ENCODE assay signal across 16 mouse cellular contexts in the genomic region with DNA sequence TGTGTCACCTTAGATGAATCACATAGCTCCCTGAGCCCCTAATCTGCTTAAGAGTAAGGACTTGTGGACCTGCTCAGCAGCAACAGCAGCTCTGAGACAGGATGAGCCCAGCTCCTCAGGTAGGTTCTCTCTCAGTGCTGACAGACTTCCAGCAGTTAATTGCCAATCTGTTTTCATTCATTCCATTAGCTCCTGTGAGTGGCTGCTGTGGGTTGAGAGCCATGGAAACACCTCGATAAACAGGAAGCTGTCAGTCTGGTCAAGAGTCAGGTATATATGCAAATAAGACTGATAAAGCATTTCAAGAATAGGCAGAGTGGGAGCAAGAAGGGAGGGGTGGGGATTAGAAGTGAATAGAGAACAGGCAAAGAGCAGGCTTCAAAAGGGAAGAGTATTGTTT.
A peak's percentile ranks its signal among the peaks of the same experiment; 100 is the strongest.
DNase-seq lines count a peak whose midpoint lies in the region; ATAC-seq and TF ChIP-seq lines count a peak whose summit lies in the region.
"Had no signal": no experiment of that assay in that cellular context is flagged by ENCODE, and none has a peak within 500 bp of the region (broad histone marks: within the 10 kb centered on the region; RNA-seq: fewer than 3 reads in every experiment).

No protein-coding gene starts in this region.

- peaks cover 11% of the 10 kb centered on the region for H3K4me1 ChIP-seq in lung, embryonic 16.5 days (replicated peaks; ENCODE audit: control insufficient read depth, insufficient read depth, low read length)
- peaks cover 6% of the 10 kb centered on the region; the same call in 1 of the 2 replicates for H3K4me1 ChIP-seq in lung, adult 2 months (ENCODE audit: control insufficient read depth, insufficient read depth, low read length)
- peaks cover 12% of the 10 kb centered on the region for H3K4me1 ChIP-seq in brown adipose tissue, adult 24 weeks (ENCODE audit: control insufficient read depth, insufficient read depth, insufficient read length, low read length)
- H3K4me1 ChIP-seq in small intestine, adult 2 months (ENCODE audit: control insufficient read depth, insufficient read depth, insufficient read length, low read length), result peaks cover 9% of the 10 kb centered on the region; the same call in 1 of the 2 replicates
- H3K4me1 ChIP-seq: forebrain, embryonic 13.5 days; hindbrain, embryonic 15.5 days had no signal

- no peaks in the 10 kb centered on the region for H3K27me3 ChIP-seq in lung, embryonic 16.5 days (ENCODE audit: control insufficient read depth, insufficient read depth, low read depth, low read length)
- H3K27me3 ChIP-seq in small intestine, adult 2 months (ENCODE audit: control insufficient read depth, insufficient read depth, low read length), result no peaks in the 10 kb centered on the region
- H3K27me3 ChIP-seq: forebrain, embryonic 13.5 days; heart, embryonic 12.5 days; hindbrain, embryonic 15.5 days had no signal

- H3K9me3 ChIP-seq in lung, embryonic 16.5 days (ENCODE audit: control insufficient read depth, low read length), result no peaks in the 10 kb centered on the region
- H3K9me3 ChIP-seq: forebrain, embryonic 13.5 days; heart, embryonic 12.5 days; hindbrain, embryonic 15.5 days had no signal

- H3K36me3 ChIP-seq in lung, embryonic 16.5 days (ENCODE audit: control insufficient read depth, insufficient read depth, low read length), result no peaks in the 10 kb centered on the region
- no peaks in the 10 kb centered on the region for H3K36me3 ChIP-seq in small intestine, adult 2 months (ENCODE audit: control insufficient read depth, insufficient read depth, low read length)
- H3K36me3 ChIP-seq: heart, embryonic 12.5 days; hindbrain, embryonic 15.5 days had no signal

- no peak for ATAC-seq in lung, embryonic 16.5 days (ENCODE audit: low read depth)
- ATAC-seq: forebrain, embryonic 13.5 days; liver, postnatal 0 days had no signal

- TF ChIP-seq POLR2A in lung, adult 2 months (IDR thresholded peaks at IDR 0.05; ENCODE audit: borderline replicate concordance, extremely low read depth, low read depth, low read length), result no peak
- TF ChIP-seq POLR2A in small intestine, adult 2 months (IDR thresholded peaks at IDR 0.05; ENCODE audit: low read depth, low read length), result no peak

- no peak for TF ChIP-seq CTCF in lung, adult 2 months (IDR thresholded peaks at IDR 0.05; ENCODE audit: insufficient read depth, low read length)
- no peak for TF ChIP-seq CTCF in small intestine, adult 2 months (IDR thresholded peaks at IDR 0.05; ENCODE audit: extremely low read depth, insufficient read length, insufficient replicate concordance, low read depth, low read length)

- 41% methylated on average over 1 of the region's 1 CpGs for WGBS in lung, embryonic 16.5 days
- 25% methylated on average over 1 of the region's 1 CpGs for WGBS in lung, adult 2 months
- 14% methylated on average over 1 of the region's 1 CpGs for WGBS in small intestine, adult 2 months

- peak; percentile 25 to 38 for DNase-seq in cerebellum, adult 18-20 months
- DNase-seq in cerebellum, postnatal 14 days, result no peak
- DNase-seq in lung, adult 2 months, result no peak
- DNase-seq in layer of hippocampus, postnatal 36 days, result no peak
- no peak for DNase-seq in urinary bladder, postnatal 14 days (ENCODE audit: low spot score)
- DNase-seq: gastrocnemius, postnatal 25 days; kidney, adult 18-20 months; kidney, postnatal 10 days; liver, postnatal 0 days; right cerebral cortex, postnatal 4 days had no signal

- no peak overlapping the region for H3K9ac ChIP-seq in lung, embryonic 16.5 days (ENCODE audit: low read length)
- H3K9ac ChIP-seq: forebrain, embryonic 13.5 days; heart, embryonic 12.5 days; hindbrain, embryonic 15.5 days; liver, postnatal 0 days had no signal

- peak overlapping the region; percentile 62 for H3K27ac ChIP-seq in lung, embryonic 16.5 days (ENCODE audit: low read length)
- 0 out of 2 replicates have a peak overlapping the region, but pooled peaks have one; percentile 1 for H3K27ac ChIP-seq in brown adipose tissue, adult 24 weeks (replicated peaks; ENCODE audit: low read depth, low read length)
- peak overlapping the region; percentile 36; the same call in 1 of the 2 replicates for H3K27ac ChIP-seq in small intestine, adult 2 months (ENCODE audit: insufficient read depth, low read depth, low read length)
- H3K27ac ChIP-seq: forebrain, embryonic 13.5 days; hindbrain, embryonic 15.5 days had no signal

- no peak overlapping the region for H3K4me2 ChIP-seq in lung, embryonic 16.5 days (ENCODE audit: low read depth, low read length)
- H3K4me2 ChIP-seq: forebrain, embryonic 13.5 days; heart, embryonic 12.5 days; hindbrain, embryonic 15.5 days had no signal

- no peak overlapping the region for H3K4me3 ChIP-seq in lung, embryonic 16.5 days (ENCODE audit: low read length)
- no peak overlapping the region for H3K4me3 ChIP-seq in lung, adult 2 months (replicated peaks; ENCODE audit: extremely low read depth, low read depth, low read length)
- no peak overlapping the region for H3K4me3 ChIP-seq in brown adipose tissue, adult 24 weeks (ENCODE audit: insufficient read depth, low read depth, low read length)
- H3K4me3 ChIP-seq in small intestine, adult 2 months (ENCODE audit: low read depth, low read length), result no peak overlapping the region
- H3K4me3 ChIP-seq: forebrain, embryonic 13.5 days; heart, embryonic 12.5 days; hindbrain, embryonic 15.5 days had no signal

Comparison
In these comparisons a context has a peak if more than half of its experiments do, and no peak if none do; other contexts are left out.
1. DNase-seq: peak in cerebellum, adult 18-20 months (2 of 2); none in cerebellum, postnatal 14 days (0 of 2), lung, adult 2 months (single experiment), layer of hippocampus, postnatal 36 days (0 of 2) and urinary bladder, postnatal 14 days (single experiment).
2. H3K27ac ChIP-seq: peak in every context shown above with its lines; median percentile 62 in lung, embryonic 16.5 days; 36 in small intestine, adult 2 months; 1 in brown adipose tissue, adult 24 weeks.